Mouse (Mus musculus) MEL (cell line): ENCODE measurements around the gene Dnajc4. TPM values are rescaled to one million over a fixed set of nuclear protein-coding genes. Genes with fewer than 3 reads are reported as not detected.

ENCODE experiments used
- DNase-seq: peaks from one replicate; pipeline ENCODE4 v3.0.0; 2011; ENCODE audit warnings: low read depth, low spot score
- H3K27ac ChIP-seq: 2 replicates; pipeline ENCODE4 v1.5.1; 2012; ENCODE audit warnings: low read depth, mild to moderate bottlenecking, control low read depth, low read length, moderate library complexity; ENCODE audit not compliant: control insufficient read depth
- H3K27me3 ChIP-seq, 2 experiments: fragments of 150-350 bp in 1 of 2; sonication (generic) in 1 of 2; 2 replicates each; pipeline ENCODE4 v1.6.1; 2012; ENCODE audit warnings: low read length in 2 of 2, mild to moderate bottlenecking in 2 of 2, improper control_type of control experiment in 1 of 2, moderate library complexity in 1 of 2; ENCODE audit not compliant: insufficient read depth in 2 of 2, control insufficient read depth in 1 of 2
- H3K36me3 ChIP-seq, 2 experiments: 2 replicates each; pipeline ENCODE4 v1.6.1; 2012 to 2014; ENCODE audit warnings: low read length in 2 of 2, improper control_type of control experiment in 1 of 2, inconsistent platforms in 1 of 2, mild to moderate bottlenecking in 1 of 2; ENCODE audit not compliant: insufficient read depth in 2 of 2, control insufficient read depth in 1 of 2
- H3K4me1 ChIP-seq, 2 experiments: fragments of 150-350 bp in 1 of 2; sonication (generic) in 1 of 2; 2 replicates each; pipeline ENCODE4 v1.6.1; 2012; ENCODE audit warnings: low read length in 2 of 2, improper control_type of control experiment in 1 of 2, mild to moderate bottlenecking in 1 of 2; ENCODE audit not compliant: insufficient read depth in 2 of 2, control insufficient read depth in 1 of 2
- H3K4me3 ChIP-seq, 2 experiments: fragments of 150-350 bp in 1 of 2; sonication (generic) in 1 of 2; 2 replicates each; pipeline ENCODE4 v1.5.1; 2012; ENCODE audit warnings: low read depth in 2 of 2, low read length in 2 of 2, mild to moderate bottlenecking in 2 of 2, moderate library complexity in 2 of 2, control low read depth in 1 of 2, improper control_type of control experiment in 1 of 2; ENCODE audit not compliant: control insufficient read depth in 1 of 2, insufficient read depth in 1 of 2
- H3K79me2 ChIP-seq: 2 replicates; pipeline ENCODE4 v1.6.1; 2012; ENCODE audit warnings: mild to moderate bottlenecking, low read length, moderate library complexity; ENCODE audit not compliant: control insufficient read depth, poor library complexity, insufficient read depth
- H3K9ac ChIP-seq: 2 replicates; pipeline ENCODE4 v1.6.1; 2012; ENCODE audit warnings: low read depth, mild to moderate bottlenecking, control low read depth, low read length, moderate library complexity; ENCODE audit not compliant: control insufficient read depth, poor library complexity, severe bottlenecking
- H3K9me3 ChIP-seq: fragments of 150-350 bp; sonication (generic); replicated peaks from 2 replicates; pipeline ENCODE4 v1.6.1; 2012; ENCODE audit warnings: mild to moderate bottlenecking, low read length, improper control_type of control experiment, moderate library complexity; ENCODE audit not compliant: insufficient read depth
- CHD1 ChIP-seq: IDR thresholded peaks from 2 replicates; pipeline ENCODE4 v1.6.1; 2012; ENCODE audit warnings: low read depth, mild to moderate bottlenecking, inconsistent platforms, low read length, improper control_type of control experiment
- CHD2 ChIP-seq: IDR thresholded peaks from 2 replicates; pipeline ENCODE4 v1.6.1; 2011; ENCODE audit warnings: low read length, improper control_type of control experiment
- CTCF ChIP-seq, 3 experiments: IDR thresholded peaks in 2 of 3; conservative IDR thresholded peaks in 1 of 3; 2 replicates each; pipeline ENCODE4 v1.5.1; 2011 to 2012; ENCODE audit warnings: low read length in 3 of 3, low read depth in 2 of 3, mild to moderate bottlenecking in 2 of 3, improper control_type of control experiment in 1 of 3, inconsistent platforms in 1 of 3, mixed read lengths in 1 of 3, moderate library complexity in 1 of 3; ENCODE audit not compliant: control insufficient read depth in 1 of 3, insufficient read depth in 1 of 3, poor library complexity in 1 of 3, severe bottlenecking in 1 of 3
- E2F4 ChIP-seq: IDR thresholded peaks from 2 replicates; pipeline ENCODE4 v1.6.1; 2011; ENCODE audit warnings: low read depth, low read length, improper control_type of control experiment, borderline replicate concordance
- ELF1 ChIP-seq: IDR thresholded peaks from 2 replicates; pipeline ENCODE4 v1.6.1; 2014; ENCODE audit warnings: low read depth, mild to moderate bottlenecking, inconsistent platforms, low read length, improper control_type of control experiment, moderate library complexity
- ETS1 ChIP-seq: IDR thresholded peaks from 2 replicates; pipeline ENCODE4 v1.6.1; 2012; ENCODE audit warnings: low read depth, mild to moderate bottlenecking, inconsistent platforms, low read length, improper control_type of control experiment, moderate library complexity
- GATA1 ChIP-seq: IDR thresholded peaks from 2 replicates; pipeline ENCODE4 v1.6.1; 2011; ENCODE audit warnings: low read depth, low read length, improper control_type of control experiment
- HCFC1 ChIP-seq: IDR thresholded peaks from 2 replicates; pipeline ENCODE4 v1.6.1; 2012; ENCODE audit warnings: low read depth, mild to moderate bottlenecking, inconsistent platforms, low read length, improper control_type of control experiment, moderate library complexity
- JUND ChIP-seq: IDR thresholded peaks from 2 replicates; pipeline ENCODE4 v1.6.1; 2011; ENCODE audit warnings: low read depth, mild to moderate bottlenecking, improper control_type of control experiment, low read length
- KAT2A ChIP-seq: conservative IDR thresholded peaks from 2 replicates; pipeline ENCODE4 v1.6.1; 2012; ENCODE audit warnings: low read depth, low read length, improper control_type of control experiment, inconsistent platforms
- MAX ChIP-seq: IDR thresholded peaks from 2 replicates; pipeline ENCODE4 v1.6.1; 2011; ENCODE audit warnings: low read length, improper control_type of control experiment
- MAZ ChIP-seq: IDR thresholded peaks from 2 replicates; pipeline ENCODE4 v1.6.1; 2012; ENCODE audit warnings: low read depth, mild to moderate bottlenecking, inconsistent platforms, low read length, improper control_type of control experiment
- MXI1 ChIP-seq: IDR thresholded peaks from 2 replicates; pipeline ENCODE4 v1.6.1; 2011; ENCODE audit warnings: mild to moderate bottlenecking, low read depth, low read length, improper control_type of control experiment
- MYB ChIP-seq: IDR thresholded peaks from 2 replicates; pipeline ENCODE4 v1.6.1; 2011; ENCODE audit warnings: mild to moderate bottlenecking, low read depth, low read length, improper control_type of control experiment
- MYC ChIP-seq: IDR thresholded peaks from 2 replicates; pipeline ENCODE4 v1.6.1; 2011; ENCODE audit warnings: low read depth, mild to moderate bottlenecking, low read length, improper control_type of control experiment, moderate library complexity
- POLR2A ChIP-seq, 2 experiments: IDR thresholded peaks; 2 replicates each; pipeline ENCODE4 v1.6.1; 2011 to 2012; ENCODE audit warnings: low read length in 2 of 2, mild to moderate bottlenecking in 2 of 2, control low read depth in 1 of 2, improper control_type of control experiment in 1 of 2, low read depth in 1 of 2, moderate library complexity in 1 of 2; ENCODE audit not compliant: control insufficient read depth in 1 of 2, insufficient read depth in 1 of 2, poor library complexity in 1 of 2
- SIN3A ChIP-seq: IDR thresholded peaks from 2 replicates; pipeline ENCODE4 v1.6.1; 2012; ENCODE audit warnings: low read length, improper control_type of control experiment, inconsistent platforms
- TAL1 ChIP-seq: IDR thresholded peaks from 2 replicates; pipeline ENCODE4 v1.6.1; 2012; ENCODE audit warnings: mild to moderate bottlenecking, inconsistent platforms, low read length, moderate library complexity, mixed read lengths
- TBP ChIP-seq: IDR thresholded peaks from 2 replicates; pipeline ENCODE4 v1.8.0; 2011; ENCODE audit warnings: low read depth, low read length, improper control_type of control experiment
- UBTF ChIP-seq: IDR thresholded peaks from 2 replicates; pipeline ENCODE4 v1.6.1; 2012; ENCODE audit warnings: low read depth, mild to moderate bottlenecking, inconsistent platforms, low read length, improper control_type of control experiment, moderate library complexity, borderline replicate concordance; ENCODE audit not compliant: insufficient read depth
- USF2 ChIP-seq, 2 experiments: IDR thresholded peaks; 2 replicates each; pipeline ENCODE4 v1.6.1; 2011 to 2012; ENCODE audit warnings: improper control_type of control experiment in 2 of 2, low read length in 2 of 2, borderline replicate concordance in 1 of 2, inconsistent platforms in 1 of 2, low read depth in 1 of 2, mild to moderate bottlenecking in 1 of 2; ENCODE audit not compliant: insufficient read depth in 1 of 2
- ZNF384 ChIP-seq: IDR thresholded peaks from 2 replicates; pipeline ENCODE4 v1.6.1; 2012; ENCODE audit warnings: low read depth, mild to moderate bottlenecking, inconsistent platforms, low read length, improper control_type of control experiment
- polyA plus RNA-seq, 2 experiments: library from polyadenylated mRNA; stranded (reverse) in 1 of 2; unstranded in 1 of 2; fragments of >175 nt in 1 of 2; fragments of >200 nt in 1 of 2; gene quantifications; 2 replicates each; pipeline versions ENCODE4 v1.2.1 to v1.2.4; 2012; ENCODE audit warnings: low replicate concordance in 2 of 2, low read depth in 1 of 2; ENCODE audit not compliant: insufficient read length in 2 of 2, insufficient read depth in 1 of 2, missing spikeins in 1 of 2
- total RNA-seq: library from RNA; depleted of rRNA; stranded (reverse); fragments of 300-350 nt; gene quantifications from 2 replicates; pipeline ENCODE4 v1.2.3, GENCODE M21; 2012

Gene Dnajc4
- total and polyA plus RNA-seq, 3 experiments = 4.2 to 12.9 TPM; not detected in 1

DNA sequence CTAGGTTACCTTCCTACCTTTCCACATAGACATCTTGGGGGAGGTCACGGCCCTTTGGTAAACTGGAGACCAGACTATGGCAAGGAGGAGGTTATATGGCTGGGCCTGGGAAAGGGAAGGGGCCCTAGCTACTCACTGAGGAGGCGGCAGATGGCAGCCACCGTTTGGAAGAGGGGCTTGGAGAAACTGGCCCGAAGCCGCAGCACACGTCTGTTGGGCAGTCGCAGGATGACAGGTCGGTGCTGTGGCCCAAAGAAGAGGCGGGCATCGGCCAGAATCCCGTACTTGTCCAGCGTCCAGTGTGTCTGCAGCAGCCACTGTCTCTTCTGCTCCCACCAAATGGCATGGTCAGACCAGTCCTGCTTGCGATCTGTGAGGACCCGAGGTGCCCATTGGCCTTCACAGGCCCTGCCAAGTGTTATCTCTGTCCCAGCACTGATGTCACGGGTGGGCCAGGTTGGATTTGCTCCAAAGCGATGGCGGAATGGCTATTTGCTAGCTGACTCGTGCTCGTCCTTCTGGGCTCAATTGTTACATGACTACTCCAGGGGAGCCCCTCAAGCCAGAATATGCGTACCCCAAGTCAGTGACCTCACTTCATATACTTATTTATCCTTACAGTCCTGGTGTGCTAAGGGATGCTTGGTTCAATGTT lies 22.2 kb upstream of the Dnajc4 start:
- Histone ChIP-seq H3K79me2 (peaks cover 27% of the 10 kb centered on the region), H3K4me3 (no peak overlapping the region), H3K4me1 (peaks cover 4 to 18% of the 10 kb centered on the region in 2 experiments), H3K9ac (no peak overlapping the region), H3K27ac (no peak overlapping the region), H3K36me3 (peaks cover 12 to 20% of the 10 kb centered on the region in 2 experiments), H3K9me3 (no peaks in the 10 kb centered on the region), H3K27me3 (no peaks in the 10 kb centered on the region)
- TF ChIP-seq TAL1 (no peak), ZNF384 (no peak), CTCF (IDR thresholded peaks at IDR 0.05 in 2 of 3, conservative IDR thresholded peaks at IDR 0.05 in 1 of 3; ENCODE audit: control insufficient read depth in 1 of 3, insufficient read depth in 1 of 3, low read depth in 2 of 3, low read length in 3 of 3, poor library complexity in 1 of 3, severe bottlenecking in 1 of 3) (no peak), MYB (no peak), HCFC1 (no peak), CHD2 (no peak), MAX (no peak), UBTF (no peak), ETS1 (no peak), JUND (no peak), GATA1 (no peak), MXI1 (no peak), MYC (no peak)
- no peak for DNase-seq

DNA sequence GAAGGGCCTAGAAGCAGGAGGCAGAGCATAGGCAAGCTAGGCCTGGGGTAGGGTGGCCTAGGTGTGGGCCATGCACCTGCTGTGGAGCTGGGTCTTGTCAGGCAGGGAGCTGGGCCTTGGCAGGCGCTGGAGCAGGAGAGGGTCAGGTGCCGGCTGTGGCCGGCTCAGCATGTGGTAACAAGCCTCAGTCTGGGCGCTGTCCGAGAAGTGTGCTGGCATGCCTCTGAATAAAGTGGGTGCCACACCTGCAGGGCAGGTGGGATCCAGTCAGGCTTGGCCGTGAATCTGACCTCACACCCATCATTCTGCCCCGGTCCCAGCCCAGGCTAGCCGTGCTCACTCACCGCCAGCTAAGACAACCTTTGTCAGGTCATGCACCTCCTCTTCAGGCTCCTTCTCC lies 21.6 kb upstream of the Dnajc4 start:
- Histone ChIP-seq H3K27me3 (no peaks in the 10 kb centered on the region), H3K27ac (no peak overlapping the region), H3K79me2 (peaks cover 24% of the 10 kb centered on the region), H3K9me3 (no peaks in the 10 kb centered on the region), H3K4me1 (peaks cover 4 to 16% of the 10 kb centered on the region in 2 experiments), H3K36me3 (peaks cover 15 to 19% of the 10 kb centered on the region in 2 experiments), H3K9ac (no peak overlapping the region), H3K4me3 (no peak overlapping the region)
- DNase-seq = no peak
- no peak for TF ChIP-seq CHD1
- no peak for TF ChIP-seq ELF1
- no peak for TF ChIP-seq KAT2A
- no peak for TF ChIP-seq TAL1
- no peak for TF ChIP-seq GATA1
- no peak for TF ChIP-seq CHD2
- TF ChIP-seq ZNF384 = no peak
- no peak for TF ChIP-seq SIN3A
- no peak for TF ChIP-seq POLR2A (IDR thresholded peaks at IDR 0.05; ENCODE audit: control insufficient read depth in 1 of 2, insufficient read depth in 1 of 2, low read depth in 1 of 2, low read length in 2 of 2, poor library complexity in 1 of 2)
- no peak for TF ChIP-seq HCFC1
- no peak for TF ChIP-seq CTCF (IDR thresholded peaks at IDR 0.05 in 2 of 3, conservative IDR thresholded peaks at IDR 0.05 in 1 of 3; ENCODE audit: control insufficient read depth in 1 of 3, insufficient read depth in 1 of 3, low read depth in 2 of 3, low read length in 3 of 3, poor library complexity in 1 of 3, severe bottlenecking in 1 of 3)
- no peak for TF ChIP-seq E2F4
- no peak for TF ChIP-seq UBTF
- TF ChIP-seq USF2 (IDR thresholded peaks at IDR 0.05; ENCODE audit: borderline replicate concordance in 1 of 2, insufficient read depth in 1 of 2, low read depth in 1 of 2, low read length in 2 of 2) = no peak
- no peak for TF ChIP-seq TBP
- TF ChIP-seq MAZ = no peak
- TF ChIP-seq ETS1 = no peak
